Mouse (Mus musculus) adrenal gland, adult 8-10 months (tissue): ENCODE results near the gene Mlst8. TPM values are rescaled to one million over a fixed set of nuclear protein-coding genes. Genes with fewer than 3 reads are reported as not detected.
"Not testable (repeated sequence)": the region's sequence is repeated elsewhere in the genome, so short reads cannot be mapped to it uniquely, and the experiment has no call there.

Experiments used
- DNase-seq: peaks from one replicate; pipeline ENCODE4 v3.0.0; 2022
- total RNA-seq, 4 experiments: library from RNA; stranded (reverse); gene quantifications; 2 replicates each; pipeline ENCODE4 v1.2.4; 2022

Gene Mlst8
- total RNA-seq, 4 experiments from 2014 or later = 24.3 to 37.6 (median 32.2) TPM

GRCm38 (mm10) chr17:24468636-24469246 lies 10.1 kb downstream of the Mlst8 start:
- DNase-seq = no peak

- DNase-seq = no peak
These were observed 15.3 kb downstream of the Mlst8 start for GRCm38 (mm10) chr17:24463374-24464133.

- no peak for DNase-seq
These were observed 15.9 kb downstream of the Mlst8 start for GRCm38 (mm10) chr17:24462932-24463331.

GRCm38 (mm10) chr17:24461580-24461979 lies 17.3 kb downstream of the Mlst8 start:
- DNase-seq = no peak

GRCm38 (mm10) chr17:24455523-24456206 lies 23.2 kb downstream of the Mlst8 start:
- DNase-seq = not testable (repeated sequence)

- peak; percentile 99 for DNase-seq
These were observed 23.9 kb downstream of the Mlst8 start for GRCm38 (mm10) chr17:24454756-24455522.

- no peak for DNase-seq
These were observed 24.6 kb downstream of the Mlst8 start for GRCm38 (mm10) chr17:24454218-24454755.

GRCm38 (mm10) chr17:24453372-24453771 lies 25.5 kb downstream of the Mlst8 start:
- no peak for DNase-seq

GRCm38 (mm10) chr17:24451220-24451619 lies 27.7 kb downstream of the Mlst8 start:
- no peak for DNase-seq

GRCm38 (mm10) chr17:24449507-24449906 lies 29.4 kb downstream of the Mlst8 start:
- DNase-seq = no peak

GRCm38 (mm10) chr17:24446590-24446989 lies 32.3 kb downstream of the Mlst8 start:
- no peak for DNase-seq

GRCm38 (mm10) chr17:24443409-24443808 lies 35.5 kb downstream of the Mlst8 start:
- DNase-seq = no peak

- DNase-seq = no peak
These were observed 36.2 kb downstream of the Mlst8 start, which contains the start of gene Dnase1l2 for GRCm38 (mm10) chr17:24442632-24443155. Gene Dnase1l2 (minus strand): TSS chr17:24443105.

GRCm38 (mm10) chr17:24442107-24442506 lies 36.8 kb downstream of the Mlst8 start:
- no peak for DNase-seq

- DNase-seq = no peak
These were observed 37.7 kb downstream of the Mlst8 start for GRCm38 (mm10) chr17:24441148-24441547.

- no peak for DNase-seq
These were observed 38.5 kb downstream of the Mlst8 start for GRCm38 (mm10) chr17:24440377-24440776.

GRCm38 (mm10) chr17:24437016-24437415 lies 41.9 kb downstream of the Mlst8 start:
- DNase-seq = no peak

- DNase-seq = no peak
These were observed 49.5 kb downstream of the Mlst8 start for GRCm38 (mm10) chr17:24429201-24429983.

GRCm38 (mm10) chr17:24427170-24427557 lies 51.7 kb downstream of the Mlst8 start:
- DNase-seq = no peak

GRCm38 (mm10) chr17:24426471-24427169 lies 52.3 kb downstream of the Mlst8 start, which contains the start of gene Eci1:
Gene Eci1 (plus strand): TSS chr17:24426641.
- DNase-seq = peak; percentile 99
